Mouse (Mus musculus): ENCODE data around the gene Snx8.

GRCm38 (mm10) chr5:140378121-140378853, 10.8 kb downstream of the Snx8 start:
- TF ChIP-seq CTCF (IDR thresholded peaks at IDR 0.05; ENCODE audit: borderline replicate concordance, extremely low read depth, insufficient read depth, insufficient read length) (no peak), POLR2A (IDR thresholded peaks at IDR 0.05; ENCODE audit: borderline replicate concordance, extremely low read depth, insufficient read depth, insufficient read length, poor library complexity, severe bottlenecking) (no peak)
